Mouse (Mus musculus): ENCODE measurements around the gene Itgae. TPM values are rescaled to one million over a fixed set of nuclear protein-coding genes. Genes with fewer than 3 reads are reported as not detected.

The Itgae gene
- polyA plus RNA-seq, 1 experiment: 24.6 TPM

- Histone ChIP-seq H3K4me1 (replicated peaks; ENCODE audit: control insufficient read depth, insufficient read depth, low read length) (peaks cover 6% of the 10 kb centered on the region; the same call in 1 of the 2 replicates), H3K27me3 (ENCODE audit: control insufficient read depth, insufficient read depth, low read length) (no peaks in the 10 kb centered on the region), H3K4me3 (ENCODE audit: control insufficient read depth, insufficient read depth, low read length) (no peak overlapping the region), H3K27ac (ENCODE audit: control insufficient read depth, insufficient read depth, low read length) (no peak overlapping the region), H3K36me3 (ENCODE audit: control insufficient read depth, insufficient read depth, low read length) (no peaks in the 10 kb centered on the region)
- WGBS: 82% methylated on average over 6 of the region's 6 CpGs
- TF ChIP-seq CTCF (IDR thresholded peaks at IDR 0.05; ENCODE audit: borderline replicate concordance, control insufficient read depth, extremely low read depth, insufficient read depth, low read length, poor library complexity) (no peak), POLR2A (IDR thresholded peaks at IDR 0.05; ENCODE audit: control insufficient read depth, extremely low read depth, insufficient read depth, low read length, poor library complexity) (no peak)
- no peak for DNase-seq
Observed at GRCm38 (mm10) chr11:73168576-73168975, 78.2 kb downstream of the Itgae start.

GRCm38 (mm10) chr11:73169231-73169630 lies 78.8 kb downstream of the Itgae start:
- 58% methylated on average over 4 of the region's 4 CpGs for WGBS
- H3K36me3 ChIP-seq (ENCODE audit: control insufficient read depth, insufficient read depth, low read length): no peaks in the 10 kb centered on the region

GRCm38 (mm10) chr11:73172186-73172585 lies 81.8 kb downstream of the Itgae start:
- Histone ChIP-seq H3K27me3 (ENCODE audit: control insufficient read depth, insufficient read depth, low read length) (no peaks in the 10 kb centered on the region), H3K36me3 (ENCODE audit: control insufficient read depth, insufficient read depth, low read length) (no peaks in the 10 kb centered on the region), H3K4me1 (replicated peaks; ENCODE audit: control insufficient read depth, insufficient read depth, low read length) (peaks cover 10% of the 10 kb centered on the region), H3K27ac (ENCODE audit: control insufficient read depth, insufficient read depth, low read length) (no peak overlapping the region), H3K4me3 (ENCODE audit: control insufficient read depth, insufficient read depth, low read length) (no peak overlapping the region)
- TF ChIP-seq POLR2A (IDR thresholded peaks at IDR 0.05; ENCODE audit: control insufficient read depth, extremely low read depth, insufficient read depth, low read length, poor library complexity) (no peak), CTCF (IDR thresholded peaks at IDR 0.05; ENCODE audit: borderline replicate concordance, control insufficient read depth, extremely low read depth, insufficient read depth, low read length, poor library complexity) (no peak)
- no peak for DNase-seq
- 55% methylated on average over 5 of the region's 5 CpGs for WGBS

More at GRCm38 (mm10) chr11:73169231-73169630, 78.8 kb downstream of the Itgae start:
- no peaks in the 10 kb centered on the region for H3K27me3 ChIP-seq (ENCODE audit: control insufficient read depth, insufficient read depth, low read length)
- peak; percentile 58; the same call in 1 of the 2 replicates for TF ChIP-seq CTCF (IDR thresholded peaks at IDR 0.05; ENCODE audit: borderline replicate concordance, control insufficient read depth, extremely low read depth, insufficient read depth, low read length, poor library complexity)
- TF ChIP-seq POLR2A (IDR thresholded peaks at IDR 0.05; ENCODE audit: control insufficient read depth, extremely low read depth, insufficient read depth, low read length, poor library complexity): no peak
- no peak overlapping the region for H3K4me3 ChIP-seq (ENCODE audit: control insufficient read depth, insufficient read depth, low read length)
- peaks cover 6% of the 10 kb centered on the region; the same call in 1 of the 2 replicates for H3K4me1 ChIP-seq (replicated peaks; ENCODE audit: control insufficient read depth, insufficient read depth, low read length)
- no peak overlapping the region for H3K27ac ChIP-seq (ENCODE audit: control insufficient read depth, insufficient read depth, low read length)
- DNase-seq: peak; percentile 71

GRCm38 (mm10) chr11:73175612-73176011 lies 85.2 kb downstream of the Itgae start:
- TF ChIP-seq CTCF (IDR thresholded peaks at IDR 0.05; ENCODE audit: borderline replicate concordance, control insufficient read depth, extremely low read depth, insufficient read depth, low read length, poor library complexity): no peak
- TF ChIP-seq POLR2A (IDR thresholded peaks at IDR 0.05; ENCODE audit: control insufficient read depth, extremely low read depth, insufficient read depth, low read length, poor library complexity): no peak
- Histone ChIP-seq H3K4me1 (replicated peaks; ENCODE audit: control insufficient read depth, insufficient read depth, low read length) (peaks cover 17% of the 10 kb centered on the region), H3K27ac (ENCODE audit: control insufficient read depth, insufficient read depth, low read length) (no peak overlapping the region), H3K36me3 (ENCODE audit: control insufficient read depth, insufficient read depth, low read length) (no peaks in the 10 kb centered on the region), H3K4me3 (ENCODE audit: control insufficient read depth, insufficient read depth, low read length) (no peak overlapping the region), H3K27me3 (ENCODE audit: control insufficient read depth, insufficient read depth, low read length) (no peaks in the 10 kb centered on the region)
- DNase-seq: no peak
- WGBS: 50% methylated on average over 8 of the region's 8 CpGs

- no peak for DNase-seq
- peaks cover 17% of the 10 kb centered on the region for H3K4me1 ChIP-seq (replicated peaks; ENCODE audit: control insufficient read depth, insufficient read depth, low read length)
- H3K4me3 ChIP-seq (ENCODE audit: control insufficient read depth, insufficient read depth, low read length): peak overlapping the region; percentile 97
- no peaks in the 10 kb centered on the region for H3K27me3 ChIP-seq (ENCODE audit: control insufficient read depth, insufficient read depth, low read length)
- no peak overlapping the region for H3K27ac ChIP-seq (ENCODE audit: control insufficient read depth, insufficient read depth, low read length)
- TF ChIP-seq POLR2A (IDR thresholded peaks at IDR 0.05; ENCODE audit: control insufficient read depth, extremely low read depth, insufficient read depth, low read length, poor library complexity) (no peak), CTCF (IDR thresholded peaks at IDR 0.05; ENCODE audit: borderline replicate concordance, control insufficient read depth, extremely low read depth, insufficient read depth, low read length, poor library complexity) (no peak)
- 2% methylated on average over 15 of the region's 15 CpGs for WGBS
- H3K36me3 ChIP-seq (ENCODE audit: control insufficient read depth, insufficient read depth, low read length): no peaks in the 10 kb centered on the region
Observed at GRCm38 (mm10) chr11:73176186-73176585, 85.8 kb downstream of the Itgae start.

- TF ChIP-seq POLR2A (IDR thresholded peaks at IDR 0.05; ENCODE audit: control insufficient read depth, extremely low read depth, insufficient read depth, low read length, poor library complexity) (peak; percentile 73; the same call in 1 of the 2 replicates), CTCF (IDR thresholded peaks at IDR 0.05; ENCODE audit: borderline replicate concordance, control insufficient read depth, extremely low read depth, insufficient read depth, low read length, poor library complexity) (peak; percentile 35; the same call in 1 of the 2 replicates)
- no peaks in the 10 kb centered on the region for H3K27me3 ChIP-seq (ENCODE audit: control insufficient read depth, insufficient read depth, low read length)
- H3K4me3 ChIP-seq (ENCODE audit: control insufficient read depth, insufficient read depth, low read length): peak within 1 kb of the TSS; percentile 97
- no peaks in the 10 kb centered on the region for H3K36me3 ChIP-seq (ENCODE audit: control insufficient read depth, insufficient read depth, low read length)
- no peak within 1 kb of the TSS for H3K27ac ChIP-seq (ENCODE audit: control insufficient read depth, insufficient read depth, low read length)
- DNase-seq: peak; percentile 96
- H3K4me1 ChIP-seq (replicated peaks; ENCODE audit: control insufficient read depth, insufficient read depth, low read length): peaks cover 17% of the 10 kb centered on the region
- under 1% methylated on average over 81 of the region's 81 CpGs for WGBS
Observed at GRCm38 (mm10) chr11:73176608-73177508, 86.5 kb downstream of the Itgae start, which contains the start of the genes Emc6 and Tax1bp3. Gene Emc6, minus strand, starts transcription at chr11:73177037. Gene Tax1bp3, plus strand, starts transcription at chr11:73177083.
